Mouse (Mus musculus) frontal cortex, adult (tissue): ENCODE measurements around the gene Osbpl8.
"Not testable (repeated sequence)": the region's sequence is repeated elsewhere in the genome, so short reads cannot be mapped to it uniquely, and the experiment has no call there.

Experiments
- ATAC-seq: cut with Nextera tagmentation; 2 replicates; pipeline ENCODE4 v1.9.2; 2017; ENCODE audit warnings: mild to moderate bottlenecking, moderate library complexity, mixed read lengths; ENCODE audit not compliant: low TSS enrichment

Osbpl8 gene

DNA sequence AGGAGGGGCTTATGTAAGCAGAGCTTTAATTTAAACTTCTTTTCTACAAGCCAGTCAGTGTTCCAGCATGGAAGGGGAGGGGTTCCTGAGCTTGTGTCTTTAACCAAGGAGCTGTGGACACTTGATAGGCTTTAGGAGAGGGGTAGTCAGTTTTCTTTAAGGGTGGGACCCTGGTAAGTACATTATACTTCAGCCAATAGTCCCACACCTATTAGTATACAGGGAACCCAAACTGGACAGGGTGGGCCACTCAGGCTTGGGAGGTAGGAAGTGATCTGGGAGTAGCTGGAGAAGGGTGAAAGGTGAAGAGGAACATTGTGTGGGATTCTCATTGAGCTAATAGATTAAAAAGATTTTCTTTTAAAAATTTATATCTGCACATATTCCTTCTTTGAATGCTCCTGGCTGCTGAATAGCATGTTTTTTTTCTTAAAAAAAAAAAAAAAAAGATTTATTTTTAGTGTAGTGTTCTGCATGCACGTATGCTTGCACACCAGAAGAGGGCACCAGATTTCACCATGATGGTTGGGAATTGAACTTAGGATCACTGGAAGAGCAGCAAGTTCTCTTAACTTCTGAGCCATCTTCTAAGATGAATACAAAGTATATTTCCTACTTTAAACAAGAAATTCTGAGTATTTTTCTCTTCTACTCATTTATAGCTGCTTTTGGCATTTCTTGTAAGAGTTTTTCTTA lies 21.2 kb downstream of the Osbpl8 start:
- ATAC-seq = no peak

DNA sequence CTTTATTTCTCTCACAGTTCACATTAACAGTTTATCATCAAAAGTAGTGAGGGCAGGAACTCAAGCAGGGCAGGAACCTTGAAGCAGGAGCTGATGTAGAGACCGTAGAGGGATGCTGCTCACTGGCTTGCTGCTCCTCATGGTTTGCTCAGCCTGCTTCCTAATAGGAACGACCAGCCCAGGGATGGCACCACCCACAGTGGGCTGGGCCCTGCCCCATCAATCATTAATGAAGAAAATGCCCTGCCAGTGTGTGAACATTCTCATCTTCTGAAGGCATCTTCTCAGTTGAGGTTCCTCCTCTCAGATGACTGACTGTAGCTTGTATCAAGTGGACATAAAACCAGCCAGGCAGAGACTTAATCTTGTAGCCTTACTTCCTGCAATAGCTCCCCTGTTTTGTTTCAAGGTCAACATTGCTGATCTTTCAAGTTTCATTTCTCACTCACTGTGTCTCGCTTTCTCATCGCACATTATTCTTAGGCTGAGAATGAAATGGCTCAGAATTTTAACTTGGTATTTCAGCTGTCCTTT lies 24.5 kb downstream of the Osbpl8 start:
- no peak for ATAC-seq

- ATAC-seq = peak; percentile 91
Measured at GRCm38 (mm10) chr10:111190110-111190795, 25.7 kb downstream of the Osbpl8 start.

DNA sequence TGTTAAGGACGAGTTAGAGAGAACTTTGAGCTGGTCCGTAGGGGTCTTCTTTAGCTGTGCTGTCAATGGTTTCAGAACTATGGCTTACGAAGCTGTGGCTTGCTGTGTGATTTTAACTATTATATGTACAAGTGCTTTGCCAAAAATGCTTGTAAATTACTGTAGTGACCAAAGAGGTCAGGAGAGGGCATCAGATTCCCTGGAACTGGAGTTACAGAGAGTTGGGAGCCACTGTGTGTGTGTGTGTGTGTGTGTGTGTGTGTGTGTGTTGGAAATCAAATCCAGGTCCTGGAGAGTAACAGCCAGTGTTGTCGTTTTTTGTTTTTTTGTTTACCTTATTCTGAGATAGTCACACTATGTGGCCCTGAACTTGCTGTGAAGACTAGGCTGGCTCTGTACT lies 29.0 kb downstream of the Osbpl8 start:
- no peak for ATAC-seq

GRCm38 (mm10) chr10:111196191-111196590 lies 31.6 kb downstream of the Osbpl8 start:
- ATAC-seq = no peak

DNA sequence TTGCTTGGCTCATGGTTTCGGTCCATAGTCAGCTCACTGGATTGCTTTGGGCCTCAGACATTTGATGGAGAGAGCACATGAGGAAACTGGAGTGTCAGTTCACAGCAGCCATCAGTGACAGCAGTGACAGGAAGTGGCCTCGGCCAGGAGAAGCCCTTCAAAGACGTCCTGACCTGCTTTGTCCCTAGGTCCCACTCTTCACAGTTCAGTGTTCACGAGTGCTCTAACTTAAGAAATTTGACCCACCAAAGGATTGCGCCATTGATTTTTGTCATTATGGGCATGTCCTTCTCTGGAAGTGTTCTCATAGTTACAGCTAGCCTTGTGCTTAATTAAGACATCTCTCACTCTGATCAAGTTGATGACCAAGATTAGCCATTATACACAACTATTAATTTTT lies 34.2 kb downstream of the Osbpl8 start:
- not testable (repeated sequence) for ATAC-seq

DNA sequence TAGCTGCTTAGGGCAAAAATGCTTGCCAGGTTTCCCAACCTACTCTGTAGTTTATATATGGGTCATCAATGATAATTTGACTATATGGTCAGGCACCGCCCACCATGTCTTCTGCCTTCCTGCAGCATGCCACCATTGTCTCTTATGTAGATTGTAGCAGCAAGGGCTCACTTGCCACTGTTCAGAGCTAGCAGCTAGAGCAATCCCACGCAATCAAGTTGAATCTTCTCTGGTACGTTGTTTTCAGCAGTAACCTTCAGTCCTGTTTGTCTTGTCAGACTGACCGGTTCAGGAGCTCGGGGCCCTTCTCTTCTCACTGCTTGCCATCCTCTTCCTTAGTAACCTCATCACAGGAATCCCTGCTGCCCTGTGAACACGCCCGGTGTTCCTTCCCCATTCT lies 36.6 kb downstream of the Osbpl8 start:
- 0 out of 2 replicates have a peak, but pooled peaks have one; percentile 51 for ATAC-seq

GRCm38 (mm10) chr10:111201666-111202065 lies 37.1 kb downstream of the Osbpl8 start:
- ATAC-seq = no peak

GRCm38 (mm10) chr10:111204089-111204488 lies 39.5 kb downstream of the Osbpl8 start:
- no peak for ATAC-seq

DNA sequence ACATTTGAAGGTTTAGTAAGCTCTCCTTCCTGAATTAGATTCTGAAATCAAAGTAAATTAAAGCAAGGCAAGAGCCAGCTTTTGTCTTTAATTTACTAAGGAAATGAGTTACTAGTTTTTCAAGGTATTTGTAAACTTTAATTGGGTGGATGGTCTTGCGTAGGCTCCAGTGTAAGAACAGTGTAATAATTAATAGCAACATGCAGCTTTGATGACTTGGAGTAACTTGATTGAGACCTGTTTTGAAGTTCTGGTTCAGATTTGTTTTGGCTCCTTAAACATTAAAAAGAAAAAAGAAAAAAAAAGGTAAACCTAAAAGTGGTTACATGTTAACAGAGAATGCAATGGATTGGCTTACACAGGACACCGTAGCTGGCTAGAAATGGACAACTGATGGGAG lies 40.9 kb downstream of the Osbpl8 start:
- ATAC-seq = no peak

- no peak for ATAC-seq
Measured at GRCm38 (mm10) chr10:111207386-111207785, 42.8 kb downstream of the Osbpl8 start.

GRCm38 (mm10) chr10:111214084-111214483 lies 49.5 kb downstream of the Osbpl8 start:
- ATAC-seq = no peak

- ATAC-seq = no peak
Measured at GRCm38 (mm10) chr10:111214696-111215095, 50.1 kb downstream of the Osbpl8 start.

- ATAC-seq = peak; percentile 60
Measured at GRCm38 (mm10) chr10:111215572-111215971, 51.0 kb downstream of the Osbpl8 start.

DNA sequence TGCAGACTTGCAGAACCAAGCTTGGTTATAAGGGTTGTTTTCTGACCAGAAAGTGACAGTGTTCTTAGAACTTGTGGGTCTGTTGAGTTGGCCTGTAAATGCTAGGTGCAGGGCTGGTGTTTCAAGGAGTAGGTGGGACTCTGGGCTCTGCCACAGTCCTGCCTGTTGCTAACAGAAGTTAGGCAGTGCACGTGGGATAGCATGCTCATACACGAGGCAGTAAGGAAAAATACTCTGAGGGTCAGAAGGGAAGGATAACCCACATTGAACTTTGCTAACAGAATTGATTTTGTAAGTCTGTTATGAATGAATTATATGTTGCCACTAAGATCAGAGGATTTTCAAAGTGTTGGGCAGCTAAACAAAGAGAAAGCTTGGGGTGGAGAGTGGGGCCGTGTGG lies 51.6 kb downstream of the Osbpl8 start:
- ATAC-seq = peak; percentile 21; the same call in 1 of the 2 replicates

GRCm38 (mm10) chr10:111222535-111222934 lies 58.0 kb downstream of the Osbpl8 start:
- ATAC-seq = no peak

- peak; percentile 20 for ATAC-seq
Measured at GRCm38 (mm10) chr10:111223218-111223830, 58.8 kb downstream of the Osbpl8 start.

GRCm38 (mm10) chr10:111224696-111225095 lies 60.1 kb downstream of the Osbpl8 start:
- ATAC-seq = no peak

DNA sequence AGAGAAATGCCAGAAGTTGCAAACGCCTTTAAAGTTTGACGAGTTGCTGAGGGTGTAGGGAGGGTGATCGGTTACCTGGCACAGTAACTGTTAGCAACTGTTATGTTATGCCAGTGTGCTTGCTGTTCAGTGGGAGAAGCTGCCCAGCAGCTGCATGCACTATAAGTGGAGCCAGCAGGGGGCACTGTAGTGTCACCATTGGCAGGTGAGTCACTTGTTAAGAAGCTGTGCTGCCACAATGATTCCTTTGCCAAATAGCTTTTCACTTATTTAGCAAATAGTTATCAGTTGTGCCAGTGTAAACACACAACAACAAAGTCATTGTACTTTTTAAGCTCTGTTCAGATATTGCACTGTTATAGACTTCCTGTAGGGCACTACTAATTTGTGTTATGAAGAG lies 62.0 kb downstream of the Osbpl8 start:
- peak; percentile 89 for ATAC-seq

GRCm38 (mm10) chr10:111232237-111232636 lies 67.7 kb downstream of the Osbpl8 start:
- ATAC-seq = not testable (repeated sequence)

GRCm38 (mm10) chr10:111233476-111234130 lies 69.1 kb downstream of the Osbpl8 start:
- ATAC-seq = no peak
